ENCODE assay signal across 8 mouse cellular contexts in genomic region chr7:110615151-110615631, GRCm38 (mm10). TPM values are rescaled to one million over a fixed set of nuclear protein-coding genes. Genes with fewer than 3 reads are reported as not detected.
DNase-seq lines count a peak whose midpoint lies in the region; ATAC-seq lines count a peak whose summit lies in the region.

No protein-coding gene starts in this region.

- H3K27ac ChIP-seq in brown adipose tissue, adult 24 weeks (replicated peaks; ENCODE audit: low read depth, low read length): peak overlapping the region; percentile 84
- peak overlapping the region; percentile 99 for H3K27ac ChIP-seq in hindbrain, embryonic 13.5 days

- H3K36me3 ChIP-seq in hindbrain, embryonic 13.5 days: no peaks in the 10 kb centered on the region

- DNase-seq in NIH3T3 (ENCODE audit: low read depth): peak; percentile 65
- peak; percentile 31 to 37 for DNase-seq in frontal cortex, postnatal 25 days (ENCODE audit: low spot score in 2 of 2)
- peak; percentile 48 to 55 for DNase-seq in layer of hippocampus, postnatal 14 days (ENCODE audit: low spot score in 2 of 2)
- peak; percentile 90 for DNase-seq in lung, postnatal 10 days
- peak; percentile 39 to 55 for DNase-seq in right cerebral cortex, postnatal 36 days (ENCODE audit: low spot score in 2 of 2)

- H3K4me2 ChIP-seq in hindbrain, embryonic 13.5 days: peak overlapping the region; percentile 86

- peak; percentile 10; the same call in 1 of the 2 replicates for ATAC-seq in hindbrain, embryonic 13.5 days (ENCODE audit: low FRiP score)
- ATAC-seq in erythroid progenitor cell, adult 5-6 weeks (replicated peaks; ENCODE audit: low FRiP score, poor library complexity, severe bottlenecking): no peak

- under 1% methylated on average over 20 of the region's 20 CpGs for WGBS in hindbrain, embryonic 13.5 days

- H3K4me3 ChIP-seq in brown adipose tissue, adult 24 weeks (ENCODE audit: insufficient read depth, low read depth, low read length): peak overlapping the region; percentile 91
- H3K4me3 ChIP-seq in hindbrain, embryonic 13.5 days: peak overlapping the region; percentile 89

- H3K4me1 ChIP-seq in brown adipose tissue, adult 24 weeks (ENCODE audit: control insufficient read depth, insufficient read depth, insufficient read length, low read length): peaks cover 5% of the 10 kb centered on the region
- H3K4me1 ChIP-seq in hindbrain, embryonic 13.5 days (replicated peaks): peaks cover 29% of the 10 kb centered on the region

- H3K9me3 ChIP-seq in hindbrain, embryonic 13.5 days: no peaks in the 10 kb centered on the region

- H3K27me3 ChIP-seq in hindbrain, embryonic 13.5 days: peaks cover 13% of the 10 kb centered on the region

- peak overlapping the region; percentile 95 for H3K9ac ChIP-seq in hindbrain, embryonic 13.5 days

RNA-seq across cellular contexts. Expression of gene Sbf2, which starts 0.5 kb away (rescaled TPM):
- 10.1 and 16.6 TPM in 2 replicates for polyA plus RNA-seq in brown adipose tissue, adult 24 weeks (2012; ENCODE audit: insufficient read depth, insufficient read length, missing spikeins)
- 60.3 and 62.1 TPM in 2 replicates for polyA plus RNA-seq in hindbrain, embryonic 13.5 days (2015; fragmentation: Nextera tagmentation; extraction: Ambion mirVana)
- total RNA-seq in layer of hippocampus, postnatal 14 days (2021): 10 to 100 TPM; 76.7 to 81.4 TPM
- total RNA-seq in erythroid progenitor cell, adult 5-6 weeks (2015; ENCODE audit: low replicate concordance): 10.9 and 15.5 TPM in 2 replicates
- 0.38 and 4.1 TPM in 2 replicates for total RNA-seq in erythroid progenitor cell, adult 5-6 weeks (2017; ENCODE audit: low replicate concordance)

RNA-seq across cellular contexts. Expression of gene Adm, which starts 12.3 kb away (rescaled TPM):
- 2.2 and 3.5 TPM in 2 replicates for polyA plus RNA-seq in brown adipose tissue, adult 24 weeks (2012; ENCODE audit: insufficient read depth, insufficient read length, missing spikeins)
- polyA plus RNA-seq in hindbrain, embryonic 13.5 days (2015; fragmentation: Nextera tagmentation; extraction: Ambion mirVana): 3.0 and 3.9 TPM in 2 replicates
- total RNA-seq in layer of hippocampus, postnatal 14 days (2021): 1 to 10 TPM; 1.5 to 2.4 TPM
- not detected in 2 replicates for total RNA-seq in erythroid progenitor cell, adult 5-6 weeks (2015; ENCODE audit: low replicate concordance)
- not detected in 2 replicates for total RNA-seq in erythroid progenitor cell, adult 5-6 weeks (2017; ENCODE audit: low replicate concordance)

Comparison
In these comparisons a context has a peak if more than half of its experiments do, and no peak if none do; other contexts are left out.
1. DNase-seq: peak in every context shown above with its lines; median percentile 90 in lung, postnatal 10 days; 65 in NIH3T3; 52 in layer of hippocampus, postnatal 14 days; 47 in right cerebral cortex, postnatal 36 days; 34 in frontal cortex, postnatal 25 days.
2. RNA of gene Sbf2, which starts 0.5 kb away (total RNA-seq): 76.7 to 81.4 TPM in layer of hippocampus, postnatal 14 days; 0.38 to 15.5 TPM in erythroid progenitor cell, adult 5-6 weeks; every median in the first group is over 4 times any median in the second.